Mouse (Mus musculus): ENCODE measurements around the gene Serpina7. TPM values are rescaled to one million over a fixed set of nuclear protein-coding genes. Genes with fewer than 3 reads are reported as not detected.

Gene Serpina7
- not detected for polyA plus RNA-seq (2012; fragmentation: generic; extraction: Trizol)
- long read RNA-seq, experiment 1 = 0 reads
- long read RNA-seq, experiment 2 = 0 reads

DNA sequence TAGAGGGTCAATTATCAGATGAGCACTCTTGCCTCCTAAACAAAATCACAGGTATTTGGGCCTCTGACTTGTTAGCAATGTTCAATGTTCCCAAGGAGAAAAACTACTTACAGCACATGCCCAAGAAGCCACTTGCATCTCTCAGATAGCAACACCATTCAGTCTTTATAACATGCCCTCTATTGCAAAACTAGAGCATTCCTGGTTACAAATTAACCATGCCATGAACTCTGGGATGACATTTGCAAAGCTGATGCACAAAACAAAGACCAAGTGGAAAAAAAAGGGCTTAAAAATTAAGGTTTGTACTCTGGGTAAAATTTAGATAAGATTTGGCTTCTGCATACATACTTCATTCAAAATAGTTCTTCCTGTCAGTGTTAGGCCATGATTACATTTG is at the start of gene Serpina7:
Gene Serpina7 (minus strand): TSS at position 160 of the 400 bp plus-strand sequence.
- Histone ChIP-seq H3K27me3 (ENCODE audit: control insufficient read depth, insufficient read depth, insufficient read length) (no peaks in the 10 kb centered on the region), H3K79me3 (ENCODE audit: low read depth) (no peaks in the 10 kb centered on the region), H3K4me3 (ENCODE audit: insufficient read depth, poor library complexity, severe bottlenecking) (no peak within 1 kb of the TSS), H3K36me3 (ENCODE audit: control insufficient read depth, insufficient read depth) (no peaks in the 10 kb centered on the region), H3K79me2 (ENCODE audit: control insufficient read depth, insufficient read depth) (no peaks in the 10 kb centered on the region), H3ac (ENCODE audit: control insufficient read depth, insufficient read length, low read depth) (no peak within 1 kb of the TSS)
- TF ChIP-seq MYOG (IDR thresholded peaks at IDR 0.05; ENCODE audit: control insufficient read depth, extremely low read depth, insufficient read length) (no peak), USF1 (IDR thresholded peaks at IDR 0.05; ENCODE audit: low read depth) (no peak), MAX (IDR thresholded peaks at IDR 0.05) (no peak), CTCF (IDR thresholded peaks at IDR 0.05; ENCODE audit: control insufficient read depth, insufficient read depth, insufficient read length) (no peak), MYOD1 (IDR thresholded peaks at IDR 0.05; ENCODE audit: control insufficient read depth, insufficient read length, low read depth) (no peak), FOSL1 (IDR thresholded peaks at IDR 0.05; ENCODE audit: insufficient read depth, low read length, poor library complexity, severe bottlenecking) (no peak), CEBPB (IDR thresholded peaks at IDR 0.05; ENCODE audit: low read depth) (no peak)

DNA sequence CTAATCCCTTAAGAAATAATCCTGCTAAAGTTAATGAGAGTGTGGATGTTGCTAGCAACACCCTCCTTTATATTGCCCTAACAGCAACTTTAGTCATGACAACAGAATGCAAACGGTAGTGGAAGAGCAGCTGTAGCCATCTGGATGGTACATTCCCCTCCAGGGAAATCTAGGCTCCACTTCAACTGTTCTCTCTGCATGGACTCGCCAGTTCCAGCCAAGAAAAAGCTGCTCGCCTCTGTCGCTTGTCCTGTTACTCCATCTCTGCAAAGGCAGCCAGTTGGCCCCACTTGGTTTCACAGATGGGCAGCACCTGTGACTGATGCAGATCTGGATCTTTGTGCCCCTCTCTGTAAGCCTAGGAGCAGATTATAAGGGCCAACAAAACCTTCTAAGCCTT is 49.0 kb upstream of the Serpina7 start:
- no peaks in the 10 kb centered on the region for H3K79me3 ChIP-seq (ENCODE audit: low read depth)
- H3K27me3 ChIP-seq (ENCODE audit: control insufficient read depth, insufficient read depth, insufficient read length) = no peaks in the 10 kb centered on the region
- no peak for TF ChIP-seq CTCF (IDR thresholded peaks at IDR 0.05; ENCODE audit: control insufficient read depth, insufficient read depth, insufficient read length)
- TF ChIP-seq CEBPB (IDR thresholded peaks at IDR 0.05; ENCODE audit: low read depth) = no peak
- TF ChIP-seq MAX (IDR thresholded peaks at IDR 0.05) = no peak
- TF ChIP-seq FOSL1 (IDR thresholded peaks at IDR 0.05; ENCODE audit: insufficient read depth, low read length, poor library complexity, severe bottlenecking) = no peak
- TF ChIP-seq MYOD1 (IDR thresholded peaks at IDR 0.05; ENCODE audit: control insufficient read depth, insufficient read length, low read depth) = no peak
- TF ChIP-seq MYOG (IDR thresholded peaks at IDR 0.05; ENCODE audit: control insufficient read depth, extremely low read depth, insufficient read length) = no peak
- no peak for TF ChIP-seq USF1 (IDR thresholded peaks at IDR 0.05; ENCODE audit: low read depth)
- no peaks in the 10 kb centered on the region for H3K36me3 ChIP-seq (ENCODE audit: control insufficient read depth, insufficient read depth)
- no peak overlapping the region for H3K4me3 ChIP-seq (ENCODE audit: insufficient read depth, poor library complexity, severe bottlenecking)
- no peaks in the 10 kb centered on the region for H3K79me2 ChIP-seq (ENCODE audit: control insufficient read depth, insufficient read depth)
- no peak overlapping the region for H3ac ChIP-seq (ENCODE audit: control insufficient read depth, insufficient read length, low read depth)

DNA sequence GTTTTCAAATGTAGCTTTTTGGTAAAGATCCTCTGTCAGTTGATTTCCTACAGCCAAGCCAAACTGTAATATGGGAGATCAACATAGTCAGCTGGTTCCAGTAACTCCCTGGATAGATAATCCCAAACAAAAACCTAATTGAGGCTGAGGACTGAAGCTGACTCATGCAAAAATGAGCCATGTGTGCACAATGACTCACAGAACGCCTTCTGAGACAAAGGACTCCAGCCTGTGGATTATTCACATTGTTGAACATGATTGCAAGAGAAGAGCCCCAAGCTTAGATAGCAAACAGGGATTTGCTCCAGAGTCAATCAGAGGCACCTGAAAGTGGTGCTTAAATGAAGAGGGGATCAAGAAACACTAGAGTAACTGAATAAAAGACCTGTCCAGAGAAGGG is 12.2 kb upstream of the Serpina7 start:
- Histone ChIP-seq H3K4me3 (ENCODE audit: insufficient read depth, poor library complexity, severe bottlenecking) (no peak overlapping the region), H3K79me2 (ENCODE audit: control insufficient read depth, insufficient read depth) (no peaks in the 10 kb centered on the region), H3K36me3 (ENCODE audit: control insufficient read depth, insufficient read depth) (no peaks in the 10 kb centered on the region), H3K27me3 (ENCODE audit: control insufficient read depth, insufficient read depth, insufficient read length) (no peaks in the 10 kb centered on the region), H3ac (ENCODE audit: control insufficient read depth, insufficient read length, low read depth) (no peak overlapping the region), H3K79me3 (ENCODE audit: low read depth) (no peaks in the 10 kb centered on the region)
- TF ChIP-seq FOSL1 (IDR thresholded peaks at IDR 0.05; ENCODE audit: insufficient read depth, low read length, poor library complexity, severe bottlenecking) = peak; percentile 82
- no peak for TF ChIP-seq MYOD1 (IDR thresholded peaks at IDR 0.05; ENCODE audit: control insufficient read depth, insufficient read length, low read depth)
- no peak for TF ChIP-seq MYOG (IDR thresholded peaks at IDR 0.05; ENCODE audit: control insufficient read depth, extremely low read depth, insufficient read length)
- no peak for TF ChIP-seq CTCF (IDR thresholded peaks at IDR 0.05; ENCODE audit: control insufficient read depth, insufficient read depth, insufficient read length)
- peak; percentile 22 for TF ChIP-seq MAX (IDR thresholded peaks at IDR 0.05)
- no peak for TF ChIP-seq CEBPB (IDR thresholded peaks at IDR 0.05; ENCODE audit: low read depth)
- TF ChIP-seq USF1 (IDR thresholded peaks at IDR 0.05; ENCODE audit: low read depth) = no peak

DNA sequence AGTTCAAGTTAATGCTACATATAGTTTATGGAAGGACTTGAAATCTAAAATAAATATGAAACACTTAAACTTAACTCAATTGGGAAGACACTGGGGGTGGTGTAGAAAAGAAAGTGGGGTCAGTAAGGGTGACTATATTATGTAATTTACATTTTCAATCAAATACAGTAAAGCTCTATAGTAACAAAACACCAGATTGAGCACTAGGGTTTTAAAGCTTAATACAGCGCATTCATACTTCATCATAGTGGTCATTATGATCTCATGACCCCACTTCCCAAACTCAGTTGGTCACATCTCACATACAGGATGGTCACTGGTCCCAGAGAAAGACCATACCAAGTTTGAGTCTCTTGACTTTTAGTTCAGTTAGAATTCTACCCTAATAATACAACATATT is 907 bp upstream of the Serpina7 start, which contains the start of gene 4930513O06Rik:
Gene 4930513O06Rik (plus strand): TSS at position 301 of the 400 bp plus-strand sequence.
- no peaks in the 10 kb centered on the region for H3K36me3 ChIP-seq (ENCODE audit: control insufficient read depth, insufficient read depth)
- no peak for TF ChIP-seq MAX (IDR thresholded peaks at IDR 0.05)
- no peak for TF ChIP-seq USF1 (IDR thresholded peaks at IDR 0.05; ENCODE audit: low read depth)
- no peak for TF ChIP-seq CTCF (IDR thresholded peaks at IDR 0.05; ENCODE audit: control insufficient read depth, insufficient read depth, insufficient read length)
- no peak for TF ChIP-seq FOSL1 (IDR thresholded peaks at IDR 0.05; ENCODE audit: insufficient read depth, low read length, poor library complexity, severe bottlenecking)
- TF ChIP-seq MYOD1 (IDR thresholded peaks at IDR 0.05; ENCODE audit: control insufficient read depth, insufficient read length, low read depth) = no peak
- no peak for TF ChIP-seq CEBPB (IDR thresholded peaks at IDR 0.05; ENCODE audit: low read depth)
- no peaks in the 10 kb centered on the region for H3K79me3 ChIP-seq (ENCODE audit: low read depth)
- no peak within 1 kb of the TSS for H3ac ChIP-seq (ENCODE audit: control insufficient read depth, insufficient read length, low read depth)
- no peak within 1 kb of the TSS for H3K4me3 ChIP-seq (ENCODE audit: insufficient read depth, poor library complexity, severe bottlenecking)
- no peaks in the 10 kb centered on the region for H3K79me2 ChIP-seq (ENCODE audit: control insufficient read depth, insufficient read depth)
- no peaks in the 10 kb centered on the region for H3K27me3 ChIP-seq (ENCODE audit: control insufficient read depth, insufficient read depth, insufficient read length)

GRCm38 (mm10) chrX:139078493-139078892 is 6.5 kb downstream of the Serpina7 start:
- no peaks in the 10 kb centered on the region for H3K27me3 ChIP-seq (ENCODE audit: control insufficient read depth, insufficient read depth, insufficient read length)
- TF ChIP-seq FOSL1 (IDR thresholded peaks at IDR 0.05; ENCODE audit: insufficient read depth, low read length, poor library complexity, severe bottlenecking) (no peak), CEBPB (IDR thresholded peaks at IDR 0.05; ENCODE audit: low read depth) (no peak), MYOD1 (IDR thresholded peaks at IDR 0.05; ENCODE audit: control insufficient read depth, insufficient read length, low read depth) (no peak), CTCF (IDR thresholded peaks at IDR 0.05; ENCODE audit: control insufficient read depth, insufficient read depth, insufficient read length) (no peak), MYOG (IDR thresholded peaks at IDR 0.05; ENCODE audit: control insufficient read depth, extremely low read depth, insufficient read length) (no peak)
- no peak overlapping the region for H3K4me3 ChIP-seq (ENCODE audit: insufficient read depth, poor library complexity, severe bottlenecking)
- no peak overlapping the region for H3ac ChIP-seq (ENCODE audit: control insufficient read depth, insufficient read length, low read depth)
- H3K36me3 ChIP-seq (ENCODE audit: control insufficient read depth, insufficient read depth) = no peaks in the 10 kb centered on the region
- H3K79me2 ChIP-seq (ENCODE audit: control insufficient read depth, insufficient read depth) = no peaks in the 10 kb centered on the region
- H3K79me3 ChIP-seq (ENCODE audit: low read depth) = no peaks in the 10 kb centered on the region

- no peaks in the 10 kb centered on the region for H3K27me3 ChIP-seq (ENCODE audit: control insufficient read depth, insufficient read depth, insufficient read length)
- TF ChIP-seq CTCF (IDR thresholded peaks at IDR 0.05; ENCODE audit: control insufficient read depth, insufficient read depth, insufficient read length) (no peak), MYOD1 (IDR thresholded peaks at IDR 0.05; ENCODE audit: control insufficient read depth, insufficient read length, low read depth) (no peak), MYOG (IDR thresholded peaks at IDR 0.05; ENCODE audit: control insufficient read depth, extremely low read depth, insufficient read length) (no peak), MAX (IDR thresholded peaks at IDR 0.05) (no peak), CEBPB (IDR thresholded peaks at IDR 0.05; ENCODE audit: low read depth) (no peak), FOSL1 (IDR thresholded peaks at IDR 0.05; ENCODE audit: insufficient read depth, low read length, poor library complexity, severe bottlenecking) (no peak), USF1 (IDR thresholded peaks at IDR 0.05; ENCODE audit: low read depth) (no peak)
- no peak overlapping the region for H3K4me3 ChIP-seq (ENCODE audit: insufficient read depth, poor library complexity, severe bottlenecking)
- H3K79me3 ChIP-seq (ENCODE audit: low read depth) = no peaks in the 10 kb centered on the region
- H3K36me3 ChIP-seq (ENCODE audit: control insufficient read depth, insufficient read depth) = no peaks in the 10 kb centered on the region
- no peaks in the 10 kb centered on the region for H3K79me2 ChIP-seq (ENCODE audit: control insufficient read depth, insufficient read depth)
- no peak overlapping the region for H3ac ChIP-seq (ENCODE audit: control insufficient read depth, insufficient read length, low read depth)
Measured at GRCm38 (mm10) chrX:139064078-139064477, 21.0 kb downstream of the Serpina7 start.
